Mouse (Mus musculus) neutrophil, adult 65 days (primary cell): ENCODE data around the gene Prr23a2. TPM values are rescaled to one million over a fixed set of nuclear protein-coding genes. Genes with fewer than 3 reads are reported as not detected.

Experiments
- total RNA-seq: library from RNA; stranded (reverse); gene quantifications from 2 replicates; pipeline ENCODE4 v1.2.4, GENCODE M21; 2023

The Prr23a2 gene
- not detected in 2 replicates for total RNA-seq

DNA sequence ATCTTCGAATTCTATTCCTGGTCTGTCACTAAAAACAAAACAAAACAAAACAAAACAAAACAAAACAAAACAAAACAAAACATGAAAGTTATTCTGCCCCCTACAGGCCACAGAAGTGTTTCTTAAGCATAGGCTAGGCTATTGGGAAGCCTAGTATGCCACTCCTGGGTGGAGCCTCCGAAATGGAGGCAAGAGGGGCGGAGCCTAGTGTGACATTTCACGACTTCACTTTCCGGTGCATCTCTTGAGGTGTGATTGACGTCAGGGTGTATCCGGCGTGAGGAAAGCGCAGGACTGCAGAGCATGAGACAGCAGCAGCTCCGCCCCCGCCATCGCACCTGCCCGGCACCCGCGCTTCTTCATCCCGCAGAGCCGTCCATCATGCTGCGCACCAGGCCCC, at the start of gene Prr23a2:
TSS of gene Prr23a2 (plus strand) at position 285 of the 400 bp plus-strand sequence.

GRCm38 (mm10) chr9:98842117-98842516, 14.2 kb upstream of the Prr23a2 start, which contains the start of gene Prr23a1:
Prr23a1 (plus strand) TSS chr9:98842503.

DNA sequence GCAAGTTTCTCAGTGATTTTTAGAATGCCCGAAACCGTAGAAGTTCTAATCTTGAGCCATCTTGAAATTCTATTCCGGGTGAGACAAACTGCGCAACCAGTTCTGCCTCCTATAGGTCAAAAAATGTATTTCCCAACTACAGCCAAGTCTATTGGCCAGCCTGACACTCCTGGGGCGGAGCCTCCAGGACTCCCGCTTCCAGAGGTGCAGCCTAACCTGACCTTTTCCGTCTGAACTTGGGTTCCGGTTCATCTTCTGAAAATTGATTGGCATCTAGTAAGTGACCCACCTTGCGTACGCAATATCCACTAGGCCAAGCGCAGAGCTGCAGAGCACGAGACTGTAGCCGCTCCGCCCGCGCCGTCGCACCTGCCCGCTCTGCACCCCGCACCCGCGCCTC, 8.3 kb downstream of the Prr23a2 start, which contains the start of gene Prr23a3:
TSS of gene Prr23a3 (plus strand) at position 197 of the 400 bp plus-strand sequence.

GRCm38 (mm10) chr9:98902819-98903218, 46.5 kb downstream of the Prr23a2 start, which contains the start of gene 7420426K07Rik:
7420426K07Rik (plus strand) TSS chr9:98903119.

Other genes starting within 250 kb of the Prr23a2 start
- not detected in 2 replicates for gene Prr23a1, start 14.0 kb upstream of the Prr23a2 start, total RNA-seq
- gene Prr23a3, start 8.3 kb downstream of the Prr23a2 start, total RNA-seq = not detected in 2 replicates
- gene 7420426K07Rik, start 46.6 kb downstream of the Prr23a2 start, total RNA-seq = not detected in 2 replicates
- gene Foxl2, start 98.8 kb downstream of the Prr23a2 start, total RNA-seq = not detected in 2 replicates
- gene Faim, start 129.9 kb downstream of the Prr23a2 start, total RNA-seq = 13.6 and 20.9 TPM in 2 replicates
- not detected in 2 replicates for gene Gm1123, start 179.2 kb downstream of the Prr23a2 start, total RNA-seq